ENCODE assay signal across 21 mouse cellular contexts in the genomic region with DNA sequence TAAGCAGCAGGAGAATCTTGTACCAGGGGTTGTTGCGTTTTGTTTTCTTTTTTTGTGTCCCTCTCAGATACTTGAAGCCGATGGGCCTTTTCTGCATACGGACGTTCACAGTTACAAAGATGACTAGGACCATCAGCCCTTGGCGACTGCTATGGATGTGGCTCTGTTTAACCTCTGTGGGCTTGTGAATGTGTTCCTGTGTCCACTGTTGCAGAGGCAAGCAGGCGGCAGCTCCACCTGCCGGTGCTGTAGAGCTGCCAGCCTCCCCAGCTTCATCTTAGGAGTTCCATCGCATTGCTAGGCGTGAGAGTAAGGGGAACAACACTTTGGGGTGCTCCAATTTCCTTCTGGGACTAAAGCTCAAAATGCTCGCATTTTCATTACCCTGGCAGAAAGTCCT. TPM values are rescaled to one million over a fixed set of nuclear protein-coding genes. Genes with fewer than 3 reads are reported as not detected.
A peak's percentile ranks its signal among the peaks of the same experiment; 100 is the strongest.
DNase-seq lines count a peak whose midpoint lies in the region; ATAC-seq and TF ChIP-seq lines count a peak whose summit lies in the region.
"Had no signal": no experiment of that assay in that cellular context is flagged by ENCODE, and none has a peak within 500 bp of the region (broad histone marks: within the 10 kb centered on the region; RNA-seq: fewer than 3 reads in every experiment).

No protein-coding gene starts in this region.

- no peak overlapping the region for H3K27ac ChIP-seq in heart, postnatal 0 days (ENCODE audit: low read depth)
- H3K27ac ChIP-seq in left cerebral cortex, adult 2 months: no peak overlapping the region
- H3K27ac ChIP-seq in midbrain, embryonic 14.5 days (replicated peaks; ENCODE audit: low read depth, low read length): no peak overlapping the region
- H3K27ac ChIP-seq: embryonic facial prominence, embryonic 12.5 days; liver, embryonic 15.5 days; neural tube, embryonic 15.5 days had no signal

- TF ChIP-seq EP300 in heart, postnatal 0 days (IDR thresholded peaks at IDR 0.05; ENCODE audit: low read depth): no peak

- H3K27me3 ChIP-seq in heart, postnatal 0 days (ENCODE audit: control insufficient read depth, insufficient read depth, low read length): no peaks in the 10 kb centered on the region
- H3K27me3 ChIP-seq in E14TG2a.4 (ENCODE audit: insufficient read depth, low read length): 0 out of 2 replicates have a peak, but pooled peaks cover 3% of the 10 kb centered on the region
- no peaks in the 10 kb centered on the region for H3K27me3 ChIP-seq in midbrain, embryonic 14.5 days (ENCODE audit: control insufficient read depth, insufficient read depth, low read length)
- H3K27me3 ChIP-seq: embryonic facial prominence, embryonic 12.5 days; neural tube, embryonic 15.5 days had no signal

- no peak overlapping the region for H3K4me2 ChIP-seq in heart, postnatal 0 days (ENCODE audit: low read depth, low read length)
- no peak overlapping the region for H3K4me2 ChIP-seq in midbrain, embryonic 14.5 days (ENCODE audit: low read length)
- H3K4me2 ChIP-seq: embryonic facial prominence, embryonic 12.5 days; heart, embryonic 11.5 days; liver, embryonic 15.5 days; neural tube, embryonic 15.5 days had no signal

- 0 out of 2 replicates have a peak, but pooled peaks have one; percentile 7 for TF ChIP-seq CTCF in heart, postnatal 0 days (IDR thresholded peaks at IDR 0.05; ENCODE audit: low read depth)
- peak; percentile 45 for TF ChIP-seq CTCF in left cerebral cortex, adult 2 months (IDR thresholded peaks at IDR 0.05)
- TF ChIP-seq CTCF in E14TG2a.4 (conservative IDR thresholded peaks at IDR 0.05; ENCODE audit: low read length): 0 out of 2 replicates have a peak, but pooled peaks have one; percentile 5

- no peak for ATAC-seq in heart, postnatal 0 days (ENCODE audit: insufficient read depth, low read depth)
- no peak for ATAC-seq in midbrain, embryonic 14.5 days (ENCODE audit: low FRiP score, low TSS enrichment)
- ATAC-seq: forebrain, embryonic 14.5 days; hindbrain, embryonic 16.5 days; midbrain, embryonic 16.5 days had no signal

- H3K4me3 ChIP-seq in heart, postnatal 0 days (ENCODE audit: low read depth, low read length): no peak overlapping the region
- no peak overlapping the region for H3K4me3 ChIP-seq in left cerebral cortex, adult 2 months
- peak overlapping the region; percentile 89 for H3K4me3 ChIP-seq in E14TG2a.4 (replicated peaks; ENCODE audit: low read length)
- H3K4me3 ChIP-seq in midbrain, embryonic 14.5 days (replicated peaks; ENCODE audit: low read depth, low read length): no peak overlapping the region
- H3K4me3 ChIP-seq: embryonic facial prominence, embryonic 12.5 days; erythroblast, embryonic 14.5 days; liver, embryonic 15.5 days; neural tube, embryonic 15.5 days had no signal

- no peaks in the 10 kb centered on the region for H3K9me3 ChIP-seq in heart, postnatal 0 days (replicated peaks; ENCODE audit: control insufficient read depth, low read length)
- no peaks in the 10 kb centered on the region for H3K9me3 ChIP-seq in E14TG2a.4 (ENCODE audit: low read length)
- no peaks in the 10 kb centered on the region for H3K9me3 ChIP-seq in midbrain, embryonic 14.5 days (ENCODE audit: control insufficient read depth, low read length)
- H3K9me3 ChIP-seq: embryonic facial prominence, embryonic 12.5 days; liver, embryonic 15.5 days; neural tube, embryonic 15.5 days had no signal

- no peak overlapping the region for H3K9ac ChIP-seq in heart, postnatal 0 days (replicated peaks; ENCODE audit: low read depth, low read length)
- H3K9ac ChIP-seq in midbrain, embryonic 14.5 days (replicated peaks; ENCODE audit: low read length): no peak overlapping the region
- H3K9ac ChIP-seq: embryonic facial prominence, embryonic 12.5 days; liver, embryonic 15.5 days; neural tube, embryonic 15.5 days had no signal

- intact Hi-C loops in heart, postnatal 36 days (cut with DNase I): no loop called here
- intact Hi-C loops in left cerebral cortex, adult 2 months (cut with DNase I): no loop called here

- peaks cover 5% of the 10 kb centered on the region; the same call in 1 of the 2 replicates for H3K4me1 ChIP-seq in heart, postnatal 0 days (ENCODE audit: control insufficient read depth, insufficient read depth)
- peaks cover 59% of the 10 kb centered on the region for H3K4me1 ChIP-seq in E14TG2a.4 (replicated peaks; ENCODE audit: low read depth, low read length)
- peaks cover 4% of the 10 kb centered on the region; the same call in 1 of the 2 replicates for H3K4me1 ChIP-seq in midbrain, embryonic 14.5 days (ENCODE audit: control insufficient read depth, insufficient read depth, low read length)

- peaks cover 28% of the 10 kb centered on the region for H3K36me3 ChIP-seq in heart, postnatal 0 days (replicated peaks; ENCODE audit: control insufficient read depth, insufficient read depth, low read length)
- peaks cover 48% of the 10 kb centered on the region for H3K36me3 ChIP-seq in E14TG2a.4 (ENCODE audit: insufficient read depth, low read length)
- no peaks in the 10 kb centered on the region for H3K36me3 ChIP-seq in midbrain, embryonic 14.5 days (ENCODE audit: control insufficient read depth, insufficient read depth, low read length)
- H3K36me3 ChIP-seq: liver, embryonic 15.5 days; neural tube, embryonic 15.5 days had no signal

- WGBS in heart, postnatal 0 days: 82% methylated on average over 10 of the region's 10 CpGs
- 88% methylated on average over 10 of the region's 10 CpGs for WGBS in midbrain, embryonic 14.5 days

- no peak for DNase-seq in heart, postnatal 0 days (ENCODE audit: low spot score)
- DNase-seq in heart, postnatal 36 days: no peak
- DNase-seq in left cerebral cortex, adult 2 months (ENCODE audit: extremely low spot score in 1 of 2, low spot score in 2 of 2): no peak
- no peak for DNase-seq in left cerebral cortex, adult 11 months (ENCODE audit: low spot score)
- DNase-seq in R1 (ENCODE audit: low read depth, low spot score): peak; percentile 65
- no peak for DNase-seq in adrenal gland, postnatal 14 days
- no peak for DNase-seq in midbrain, embryonic 14.5 days
- DNase-seq: B cell, adult 2 months; cerebellum, adult 2 months; kidney, postnatal 14 days; lung, postnatal 36 days; thymus, postnatal 25 days had no signal

RNA-seq across cellular contexts. Expression of a gene that starts 3.7 kb away (rescaled TPM):
- total RNA-seq in heart, postnatal 0 days (2014; rRNA removed; ENCODE audit: low replicate concordance): 123 and 142 TPM in 2 replicates
- polyA plus RNA-seq in heart, postnatal 0 days (2015; fragmentation: Nextera tagmentation; extraction: Ambion mirVana): 90.0 and 90.2 TPM in 2 replicates
- total RNA-seq in heart, postnatal 36 days (2021): 10 to 100 TPM; 88.2 to 88.8 TPM
- total RNA-seq in left cerebral cortex, adult 2 months (2021): 10 to 100 TPM; 25.9 to 26.6 TPM
- 72.1 and 73.3 TPM in 2 replicates for total RNA-seq in adrenal gland, postnatal 14 days (2021)
- polyA plus RNA-seq in midbrain, embryonic 14.5 days (2014; fragmentation: Nextera tagmentation; extraction: Ambion mirVana): 13.9 and 24.9 TPM in 2 replicates

RNA-seq across cellular contexts. Expression of a gene that starts 37.9 kb away (rescaled TPM):
- 37.2 and 41.5 TPM in 2 replicates for total RNA-seq in heart, postnatal 0 days (2014; rRNA removed; ENCODE audit: low replicate concordance)
- 17.0 and 17.6 TPM in 2 replicates for polyA plus RNA-seq in heart, postnatal 0 days (2015; fragmentation: Nextera tagmentation; extraction: Ambion mirVana)
- 10 to 100 TPM; 31.5 to 38.1 TPM for total RNA-seq in heart, postnatal 36 days (2021)
- total RNA-seq in left cerebral cortex, adult 2 months (2021): 10 to 100 TPM; 58.1 to 66.1 TPM
- 36.7 and 37.6 TPM in 2 replicates for total RNA-seq in adrenal gland, postnatal 14 days (2021)
- polyA plus RNA-seq in midbrain, embryonic 14.5 days (2014; fragmentation: Nextera tagmentation; extraction: Ambion mirVana): 28.8 and 31.0 TPM in 2 replicates
